Mouse (Mus musculus): ENCODE results near the gene Gmppb.

Gmppb gene

DNA sequence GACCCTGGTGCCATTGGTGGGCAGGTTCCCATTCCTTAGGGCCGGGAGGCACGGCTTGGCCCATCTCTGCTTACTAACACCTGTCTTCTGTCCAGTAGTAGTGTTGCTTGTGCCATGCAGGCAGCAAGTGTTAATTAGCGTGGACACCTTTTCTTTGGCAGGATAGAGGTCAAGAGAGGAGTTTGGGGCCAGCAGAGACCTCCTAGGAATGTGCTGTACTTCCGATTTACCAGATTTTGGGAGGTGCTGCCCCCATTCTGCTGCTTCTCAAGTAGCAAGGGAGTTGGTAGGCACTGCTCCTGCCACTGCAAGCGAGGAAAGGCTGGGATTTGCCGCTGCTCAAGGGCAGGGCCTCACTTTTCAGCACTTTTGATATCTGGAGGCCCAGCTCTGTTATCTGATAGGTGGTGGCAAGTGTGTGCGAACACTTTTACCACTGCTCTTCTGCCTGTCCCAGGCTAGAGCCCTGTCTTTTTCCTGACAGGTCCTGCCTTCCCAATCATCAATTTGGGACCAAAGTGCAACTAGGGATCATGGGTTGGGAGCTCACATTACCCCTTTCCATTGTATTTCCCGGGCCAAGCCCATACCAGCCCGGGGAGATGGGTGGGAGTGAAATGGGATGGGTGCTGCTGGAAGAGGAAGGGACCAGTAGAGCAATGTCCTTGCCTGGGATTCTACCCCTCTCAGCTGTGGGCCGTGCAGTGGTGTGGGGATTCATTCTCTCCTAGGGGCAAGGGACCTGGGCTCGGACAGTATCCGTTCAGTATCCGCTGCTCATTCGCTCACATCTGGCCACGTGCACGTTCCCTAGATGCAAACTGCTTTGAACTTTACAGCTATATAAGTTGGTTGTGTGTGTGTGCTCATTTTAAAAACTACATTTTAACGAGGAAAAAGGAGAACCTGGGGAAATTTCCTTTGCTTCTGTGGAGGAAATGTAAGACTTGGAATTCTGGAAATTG, 1.2 kb upstream of the Gmppb start:
- no peak for TF ChIP-seq GATA4 (IDR thresholded peaks at IDR 0.05; ENCODE audit: insufficient replicate concordance, low read length)

- TF ChIP-seq GATA4 (IDR thresholded peaks at IDR 0.05; ENCODE audit: insufficient replicate concordance, low read length), result no peak
Observed at GRCm38 (mm10) chr9:108048566-108048955, 481 bp upstream of the Gmppb start.

DNA sequence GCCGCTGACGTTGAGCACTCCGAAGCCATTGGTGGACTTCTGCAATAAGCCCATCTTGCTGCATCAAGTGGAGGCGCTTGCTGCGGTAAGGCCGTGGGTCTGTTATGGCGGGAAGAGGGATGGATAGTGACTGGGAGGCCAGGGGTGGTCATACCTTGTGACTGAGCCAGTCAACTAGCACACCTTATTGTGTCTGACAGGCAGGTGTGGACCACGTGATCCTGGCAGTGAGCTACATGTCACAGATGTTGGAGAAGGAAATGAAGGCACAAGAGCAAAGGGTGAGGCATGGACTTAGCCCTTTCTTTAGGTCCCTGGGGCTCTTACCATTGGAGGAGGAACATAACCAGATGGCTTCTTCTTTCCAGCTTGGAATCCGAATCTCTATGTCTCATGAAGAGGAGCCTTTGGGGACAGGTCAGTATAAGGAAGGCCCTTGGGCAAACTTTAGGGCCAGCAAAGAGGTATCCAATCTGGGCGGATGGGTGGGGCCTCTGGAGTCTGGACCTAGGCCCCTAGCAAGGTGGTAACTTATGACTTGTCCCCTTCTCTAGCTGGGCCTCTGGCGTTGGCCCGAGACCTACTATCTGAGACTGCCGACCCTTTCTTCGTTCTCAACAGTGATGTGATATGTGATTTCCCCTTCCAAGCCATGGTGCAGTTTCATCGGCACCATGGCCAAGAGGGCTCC, 664 bp downstream of the Gmppb start:
- TF ChIP-seq GATA4 (IDR thresholded peaks at IDR 0.05; ENCODE audit: insufficient replicate concordance, low read length), result no peak

GRCm38 (mm10) chr9:108051184-108051930, 2.3 kb downstream of the Gmppb start:
- TF ChIP-seq GATA4 (IDR thresholded peaks at IDR 0.05; ENCODE audit: insufficient replicate concordance, low read length), result no peak

DNA sequence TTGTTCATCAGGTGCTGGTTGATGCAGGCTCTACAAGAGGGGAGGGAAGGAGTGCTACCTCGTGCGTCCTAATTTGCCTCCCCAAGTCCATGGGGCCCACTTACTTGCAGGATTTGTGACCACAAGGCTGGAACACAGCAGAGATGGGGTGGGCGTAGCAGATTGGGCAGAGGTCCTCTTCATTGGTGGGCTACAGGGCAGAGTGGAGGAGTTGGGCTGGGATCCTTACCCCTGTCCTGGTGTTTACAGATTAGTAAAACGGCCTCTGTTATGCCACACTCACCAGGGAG, 2.8 kb downstream of the Gmppb start:
- no peak for TF ChIP-seq GATA4 (IDR thresholded peaks at IDR 0.05; ENCODE audit: insufficient replicate concordance, low read length)

DNA sequence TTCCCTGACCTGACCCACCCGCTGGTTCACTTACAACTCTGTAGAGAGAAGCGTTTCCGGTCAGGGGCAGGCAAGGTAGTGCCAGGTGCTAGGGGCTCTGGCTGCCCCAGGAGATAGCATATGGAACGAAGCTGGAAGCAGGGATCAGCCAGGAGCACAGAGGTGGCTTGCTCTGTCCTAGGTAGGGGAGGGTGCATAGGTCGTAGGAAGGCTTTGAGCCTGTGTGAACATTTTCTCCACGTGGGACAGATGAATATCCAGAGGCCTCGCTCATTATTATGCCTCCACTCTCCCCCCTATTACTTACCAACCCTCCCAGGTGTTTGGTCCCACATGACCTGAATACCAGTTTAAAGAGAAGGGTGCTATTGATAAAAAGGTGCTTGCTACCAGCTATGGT, 3.4 kb downstream of the Gmppb start:
- TF ChIP-seq GATA4 (IDR thresholded peaks at IDR 0.05; ENCODE audit: insufficient replicate concordance, low read length), result no peak

- no peak for TF ChIP-seq GATA4 (IDR thresholded peaks at IDR 0.05; ENCODE audit: insufficient replicate concordance, low read length)
Observed at GRCm38 (mm10) chr9:108052885-108053664, 4.0 kb downstream of the Gmppb start, which contains the start of gene Amigo3. TSS of gene Amigo3 (plus strand) at chr9:108053159.

GRCm38 (mm10) chr9:108053665-108054225, 4.7 kb downstream of the Gmppb start:
- no peak for TF ChIP-seq GATA4 (IDR thresholded peaks at IDR 0.05; ENCODE audit: insufficient replicate concordance, low read length)

DNA sequence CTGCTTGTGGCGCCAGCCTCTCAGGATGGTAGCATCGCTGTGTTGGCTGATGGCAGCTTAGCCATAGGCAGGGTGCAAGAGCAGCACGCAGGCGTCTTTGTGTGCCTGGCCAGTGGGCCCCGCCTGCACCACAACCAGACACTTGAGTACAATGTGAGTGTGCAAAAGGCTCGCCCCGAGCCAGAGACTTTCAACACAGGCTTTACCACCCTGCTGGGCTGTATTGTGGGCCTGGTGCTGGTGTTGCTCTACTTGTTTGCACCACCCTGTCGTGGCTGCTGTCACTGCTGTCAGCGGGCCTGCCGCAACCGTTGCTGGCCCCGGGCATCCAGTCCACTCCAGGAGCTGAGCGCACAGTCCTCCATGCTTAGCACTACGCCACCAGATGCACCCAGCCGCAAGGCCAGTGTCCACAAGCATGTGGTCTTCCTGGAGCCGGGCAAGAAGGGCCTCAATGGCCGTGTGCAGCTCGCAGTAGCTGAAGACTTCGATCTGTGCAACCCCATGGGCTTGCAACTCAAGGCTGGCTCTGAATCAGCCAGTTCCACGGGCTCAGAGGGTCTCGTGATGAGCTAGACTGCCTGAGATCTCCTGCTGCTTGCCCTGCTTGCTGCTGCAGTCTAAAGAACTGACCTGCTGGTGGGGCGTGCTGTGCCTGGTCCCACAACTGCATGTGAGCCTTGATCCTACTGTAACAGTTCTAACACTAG, 5.4 kb downstream of the Gmppb start:
- TF ChIP-seq GATA4 (IDR thresholded peaks at IDR 0.05; ENCODE audit: insufficient replicate concordance, low read length), result no peak

DNA sequence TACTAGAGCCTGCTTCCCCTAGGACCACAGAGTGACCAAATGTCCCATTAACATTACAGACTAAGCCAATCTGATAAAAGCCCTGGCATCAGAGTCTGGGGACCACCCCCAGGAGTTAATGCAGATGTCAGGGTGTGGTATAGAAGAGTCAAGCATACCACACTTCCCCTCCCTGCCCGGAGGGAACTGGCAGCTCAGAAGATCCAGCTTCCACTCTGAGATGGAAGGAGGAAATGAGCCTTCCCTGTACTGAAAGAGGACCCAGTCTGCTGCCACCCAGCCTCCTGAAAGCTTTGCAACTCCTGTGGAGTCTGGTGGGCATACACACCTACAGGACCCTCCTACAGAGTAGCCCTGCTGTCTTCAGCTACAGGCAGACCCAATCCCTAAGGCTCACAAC, 6.0 kb downstream of the Gmppb start:
- no peak for TF ChIP-seq GATA4 (IDR thresholded peaks at IDR 0.05; ENCODE audit: insufficient replicate concordance, low read length)

DNA sequence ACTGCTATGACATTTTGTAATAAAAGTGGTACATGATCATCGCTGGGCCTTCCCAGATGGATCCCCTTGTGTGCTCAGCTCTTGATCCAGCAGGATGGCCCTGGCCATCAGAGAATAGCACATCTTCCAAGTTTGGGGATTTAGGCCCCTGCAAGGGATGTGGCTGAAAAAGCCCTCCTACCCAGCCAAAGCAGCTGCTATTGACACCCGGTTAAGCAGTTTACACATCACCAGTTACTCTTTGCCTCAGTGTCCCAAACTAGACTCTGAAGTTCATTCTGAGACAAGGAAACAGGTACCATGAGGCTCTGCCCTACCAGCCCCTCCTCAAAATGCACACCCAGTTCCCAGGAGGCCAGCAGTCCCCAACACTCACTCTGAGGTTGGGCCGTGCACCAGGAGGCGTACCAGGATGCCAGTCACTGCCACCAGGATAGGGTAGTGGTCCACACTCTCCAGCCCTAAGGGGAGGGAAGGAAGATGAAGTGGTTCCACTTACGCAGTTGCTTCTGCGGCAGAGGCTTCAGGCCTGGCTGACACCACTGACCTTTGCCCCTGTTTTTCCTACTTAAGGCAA, 6.7 kb downstream of the Gmppb start:
- TF ChIP-seq GATA4 (IDR thresholded peaks at IDR 0.05; ENCODE audit: insufficient replicate concordance, low read length), result no peak

DNA sequence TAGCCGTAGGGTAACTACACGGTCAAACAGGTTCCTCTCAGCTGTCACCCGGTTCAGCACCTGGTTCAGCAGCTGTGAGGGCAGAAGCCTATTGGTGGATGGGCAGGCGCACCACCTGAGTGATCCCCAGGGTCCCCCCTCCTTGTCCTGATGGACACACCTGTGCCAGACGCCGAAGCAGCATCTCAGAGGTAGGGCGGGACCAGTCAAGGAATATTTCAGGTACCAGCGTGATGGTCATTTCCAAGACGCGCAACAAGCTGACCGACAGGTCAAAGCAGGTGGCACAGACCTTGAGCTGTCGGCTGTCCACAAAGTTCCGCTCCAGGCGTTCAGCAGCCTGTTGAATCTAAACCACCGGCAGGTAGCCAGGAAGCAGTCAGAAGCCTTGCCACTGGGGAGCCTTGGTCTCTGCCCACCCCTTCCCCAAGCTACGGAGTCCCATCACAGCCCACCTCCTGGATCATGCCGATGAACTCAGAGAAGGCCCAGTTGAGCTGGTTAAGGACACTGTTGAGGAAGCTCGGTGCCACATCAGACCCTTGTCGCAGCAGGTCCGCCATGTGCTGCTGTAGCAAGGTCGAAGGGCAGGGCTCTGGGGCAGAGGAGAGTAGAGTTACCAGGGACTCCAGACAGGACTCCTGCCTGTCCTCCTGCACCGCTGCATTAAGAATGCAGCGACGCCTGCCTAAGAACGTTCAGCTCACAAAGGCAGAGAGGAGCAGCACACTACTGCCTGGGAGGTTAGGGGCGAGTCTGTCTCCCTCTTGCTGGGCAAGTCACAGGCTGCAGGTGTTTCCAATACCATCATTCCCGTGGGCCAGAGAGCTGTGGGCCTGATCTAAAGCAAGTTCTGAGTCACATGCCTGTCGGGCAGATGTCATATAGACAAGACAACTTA, 7.6 kb downstream of the Gmppb start:
- TF ChIP-seq GATA4 (IDR thresholded peaks at IDR 0.05; ENCODE audit: insufficient replicate concordance, low read length), result no peak

- peak; percentile 13; the same call in 1 of the 2 replicates for TF ChIP-seq GATA4 (IDR thresholded peaks at IDR 0.05; ENCODE audit: insufficient replicate concordance, low read length)
Observed at GRCm38 (mm10) chr9:108057262-108057562, 8.2 kb downstream of the Gmppb start.
